Mouse (Mus musculus) frontal cortex, postnatal 10 days (tissue): ENCODE data around the gene Rps27.

Source experiments
- DNase-seq, 2 experiments: peaks; one replicate each; pipeline ENCODE4 v3.0.0; 2022; ENCODE audit warnings: low spot score in 2 of 2, mixed read lengths in 1 of 2

The Rps27 gene

DNA sequence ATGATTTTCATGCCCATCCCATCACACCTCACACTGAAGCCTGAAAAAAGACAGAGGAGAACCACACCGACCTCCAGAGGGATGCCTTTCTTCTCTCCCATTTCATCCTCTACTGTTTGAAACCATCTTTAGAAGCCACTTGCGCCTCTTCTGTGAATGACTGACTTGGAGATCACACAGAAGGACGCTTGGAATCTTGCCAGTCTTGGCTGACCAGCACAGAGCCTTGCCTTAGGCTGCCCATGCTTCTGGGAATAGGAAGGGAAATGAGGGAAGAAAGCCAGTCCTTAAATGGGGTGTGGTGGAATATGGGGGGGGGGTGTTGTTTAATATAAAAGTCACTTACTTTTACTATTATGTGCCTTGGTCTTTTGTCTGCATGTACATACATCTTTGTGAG, 29.9 kb downstream of the Rps27 start:
- no peak for DNase-seq

DNA sequence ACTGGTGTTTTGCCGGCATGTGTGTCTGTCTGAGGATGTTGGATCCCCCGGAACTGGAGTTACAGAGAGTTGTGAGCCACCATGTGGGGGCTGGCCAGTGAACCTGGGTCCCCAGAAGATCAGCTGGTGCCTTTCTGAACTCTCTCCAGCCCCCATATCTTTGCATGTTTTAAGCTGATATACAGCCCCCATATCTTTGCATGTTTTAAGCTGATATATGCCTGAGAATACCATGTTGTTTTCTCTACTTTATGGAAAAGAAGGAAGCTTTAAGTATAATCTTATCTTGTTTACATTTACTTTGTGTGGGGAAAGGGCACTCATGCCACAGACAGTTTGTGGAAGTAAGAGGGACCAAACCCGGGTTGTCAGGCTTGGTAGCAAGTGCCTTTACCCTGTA, 33.9 kb downstream of the Rps27 start:
- DNase-seq: no peak
